Mouse (Mus musculus): ENCODE measurements around the gene Fcho1. TPM values are rescaled to one million over a fixed set of nuclear protein-coding genes. Genes with fewer than 3 reads are reported as not detected.

Fcho1 gene
- total and polyA plus RNA-seq, 2 experiments from 2014 or later, result 89.5 to 114 TPM

GRCm38 (mm10) chr8:71677555-71677954 is 48.0 kb downstream of the Fcho1 start:
- no peak for DNase-seq (ENCODE audit: low spot score)
- Histone ChIP-seq H3K36me3 (ENCODE audit: insufficient read depth, low read length) (no peaks in the 10 kb centered on the region), H3K9ac (replicated peaks; ENCODE audit: low read length, poor library complexity, severe bottlenecking) (no peak overlapping the region), H3K4me1 (ENCODE audit: insufficient read depth, low read length) (no peaks in the 10 kb centered on the region; the same call in 1 of the 2 replicates), H3K4me3 (ENCODE audit: low read depth, low read length) (no peak overlapping the region), H3K4me2 (ENCODE audit: low read depth, low read length, poor library complexity, severe bottlenecking) (no peak overlapping the region), H3K9me3 (ENCODE audit: low read length) (no peaks in the 10 kb centered on the region), H3K27me3 (ENCODE audit: insufficient read depth, low read length) (peaks cover 46% of the 10 kb centered on the region), H3K27ac (ENCODE audit: low read depth, low read length) (no peak overlapping the region)
- TF ChIP-seq CTCF (IDR thresholded peaks at IDR 0.05), result no peak
- no peak for ATAC-seq (ENCODE audit: low FRiP score)

DNA sequence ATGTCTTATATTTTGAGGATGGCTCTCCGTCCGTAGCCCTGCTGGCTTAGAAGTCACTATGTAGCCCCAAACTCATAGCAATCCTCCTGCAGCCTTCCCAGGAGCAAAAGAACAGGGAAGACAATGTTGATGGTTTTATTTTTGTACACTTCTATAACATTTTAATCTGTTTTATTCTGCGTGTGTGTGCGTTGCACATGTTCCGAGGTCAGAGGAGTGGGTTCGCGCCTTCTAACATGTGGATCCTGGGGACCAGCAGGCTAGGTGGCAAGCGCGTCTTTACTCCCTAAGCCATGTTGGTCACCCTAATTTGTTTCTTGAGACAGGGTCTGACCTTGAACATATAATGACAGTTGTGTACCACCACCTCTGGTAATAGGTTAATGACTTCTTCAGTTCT is 48.7 kb downstream of the Fcho1 start:
- 53% methylated on average over 9 of the region's 9 CpGs for WGBS
- Histone ChIP-seq H3K4me3 (ENCODE audit: low read depth, low read length) (peak overlapping the region; percentile 65), H3K4me1 (ENCODE audit: insufficient read depth, low read length) (no peaks in the 10 kb centered on the region; the same call in 1 of the 2 replicates), H3K9me3 (ENCODE audit: low read length) (no peaks in the 10 kb centered on the region), H3K27me3 (ENCODE audit: insufficient read depth, low read length) (peaks cover 38% of the 10 kb centered on the region), H3K9ac (replicated peaks; ENCODE audit: low read length, poor library complexity, severe bottlenecking) (no peak overlapping the region), H3K4me2 (ENCODE audit: low read depth, low read length, poor library complexity, severe bottlenecking) (peak overlapping the region; percentile 82), H3K27ac (ENCODE audit: low read depth, low read length) (peak overlapping the region; percentile 82), H3K36me3 (ENCODE audit: insufficient read depth, low read length) (no peaks in the 10 kb centered on the region)
- DNase-seq (ENCODE audit: low spot score) (no peak), ATAC-seq (ENCODE audit: low FRiP score) (no peak)
- no peak for TF ChIP-seq CTCF (IDR thresholded peaks at IDR 0.05)

DNA sequence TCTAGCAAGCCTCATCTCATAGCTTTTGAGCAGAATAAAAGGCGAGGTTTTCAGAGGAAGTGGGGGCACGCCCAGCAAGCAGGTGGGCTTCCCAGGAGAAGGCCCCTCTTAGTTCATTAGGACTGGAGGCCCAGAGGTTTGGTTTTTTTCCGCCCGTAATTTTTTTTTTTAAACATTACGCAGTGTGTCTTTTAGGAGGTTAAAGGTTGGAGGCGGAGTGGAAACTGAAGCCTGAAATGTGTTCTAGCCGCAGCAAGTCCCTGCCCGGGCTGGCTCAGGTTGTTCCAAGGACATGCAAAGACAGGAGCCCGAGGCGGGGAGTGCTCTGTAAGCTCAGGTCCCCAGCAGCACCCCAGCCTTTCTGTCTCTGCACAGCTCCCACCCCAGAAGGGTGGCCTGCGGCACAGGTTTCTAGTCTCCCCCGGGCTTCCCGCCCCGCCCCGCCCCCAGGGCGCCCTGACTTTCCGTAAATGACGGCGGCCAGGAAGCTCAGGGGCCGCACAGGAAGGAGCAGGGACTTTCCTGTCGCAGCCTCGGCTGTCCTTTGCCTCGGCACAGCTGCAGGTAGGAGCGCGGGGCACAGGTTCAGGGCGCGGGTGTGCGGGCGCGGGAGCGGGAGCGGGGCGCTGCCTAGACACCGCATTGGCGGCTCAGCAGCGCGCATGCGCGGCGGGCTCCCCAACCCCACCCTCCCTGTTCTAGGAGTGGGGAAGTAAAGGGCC is 49.3 kb downstream of the Fcho1 start, which contains the start of gene Jak3:
Gene Jak3, plus strand, starts transcription at position 277 of the 722 bp plus-strand sequence.
- 2% methylated on average over 40 of the region's 40 CpGs for WGBS
- peak; percentile 81 for DNase-seq (ENCODE audit: low spot score)
- H3K9me3 ChIP-seq (ENCODE audit: low read length), result no peaks in the 10 kb centered on the region

GRCm38 (mm10) chr8:71675456-71676019 is 50.0 kb downstream of the Fcho1 start:
- H3K27me3 ChIP-seq (ENCODE audit: insufficient read depth, low read length), result peaks cover 31% of the 10 kb centered on the region
- ATAC-seq (ENCODE audit: low FRiP score) (no peak), DNase-seq (ENCODE audit: low spot score) (no peak)
- no peaks in the 10 kb centered on the region for H3K9me3 ChIP-seq (ENCODE audit: low read length)
- 38% methylated on average over 9 of the region's 9 CpGs for WGBS
- peak overlapping the region; percentile 65 for H3K4me3 ChIP-seq (ENCODE audit: low read depth, low read length)
- no peak for TF ChIP-seq CTCF (IDR thresholded peaks at IDR 0.05)
- H3K4me1 ChIP-seq (ENCODE audit: insufficient read depth, low read length), result no peaks in the 10 kb centered on the region; the same call in 1 of the 2 replicates
- peak overlapping the region; percentile 82 for H3K4me2 ChIP-seq (ENCODE audit: low read depth, low read length, poor library complexity, severe bottlenecking)
- peak overlapping the region; percentile 77; the same call in 1 of the 2 replicates for H3K9ac ChIP-seq (replicated peaks; ENCODE audit: low read length, poor library complexity, severe bottlenecking)
- H3K36me3 ChIP-seq (ENCODE audit: insufficient read depth, low read length), result no peaks in the 10 kb centered on the region
- H3K27ac ChIP-seq (ENCODE audit: low read depth, low read length), result peak overlapping the region; percentile 82

More for the DNA sequence above, 49.3 kb downstream of the Fcho1 start, which contains the start of gene Jak3:
- TF ChIP-seq CTCF (IDR thresholded peaks at IDR 0.05), result no peak
- H3K4me2 ChIP-seq (ENCODE audit: low read depth, low read length, poor library complexity, severe bottlenecking), result peak within 1 kb of the TSS; percentile 82
- H3K36me3 ChIP-seq (ENCODE audit: insufficient read depth, low read length), result no peaks in the 10 kb centered on the region
- H3K27ac ChIP-seq (ENCODE audit: low read depth, low read length), result peak within 1 kb of the TSS; percentile 82
- no peaks in the 10 kb centered on the region; the same call in 1 of the 2 replicates for H3K4me1 ChIP-seq (ENCODE audit: insufficient read depth, low read length)
- peak within 1 kb of the TSS; percentile 77 for H3K9ac ChIP-seq (replicated peaks; ENCODE audit: low read length, poor library complexity, severe bottlenecking)
- H3K27me3 ChIP-seq (ENCODE audit: insufficient read depth, low read length), result peaks cover 37% of the 10 kb centered on the region
- H3K4me3 ChIP-seq (ENCODE audit: low read depth, low read length), result peak within 1 kb of the TSS; percentile 65
- peak; percentile 35 for ATAC-seq (ENCODE audit: low FRiP score)

DNA sequence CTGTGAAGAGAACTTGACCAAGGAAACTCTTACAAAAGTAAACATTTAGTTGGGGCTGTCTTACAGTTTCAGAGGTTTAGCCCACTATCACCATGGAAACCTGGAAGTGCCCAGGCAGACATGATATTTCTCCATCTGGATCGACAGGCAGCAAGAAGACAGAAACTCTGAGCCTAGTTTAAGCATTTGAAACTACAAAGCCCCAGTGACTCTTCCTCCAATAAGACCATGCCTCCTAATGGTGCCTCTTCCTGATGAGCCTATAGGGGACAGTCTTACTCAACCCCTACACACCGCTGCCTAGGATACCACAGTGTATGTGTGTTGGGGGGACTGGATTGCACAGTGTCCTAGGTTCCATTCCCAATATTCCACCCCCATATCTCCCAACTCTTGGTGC is 51.4 kb downstream of the Fcho1 start:
- H3K4me3 ChIP-seq (ENCODE audit: low read depth, low read length), result no peak overlapping the region
- WGBS, result 68% methylated on average over 2 of the region's 2 CpGs
- H3K36me3 ChIP-seq (ENCODE audit: insufficient read depth, low read length), result no peaks in the 10 kb centered on the region
- no peak for TF ChIP-seq CTCF (IDR thresholded peaks at IDR 0.05)
- peaks cover 17% of the 10 kb centered on the region for H3K27me3 ChIP-seq (ENCODE audit: insufficient read depth, low read length)
- no peak for ATAC-seq (ENCODE audit: low FRiP score)
- H3K27ac ChIP-seq (ENCODE audit: low read depth, low read length), result no peak overlapping the region
- DNase-seq (ENCODE audit: low spot score), result no peak
- H3K9me3 ChIP-seq (ENCODE audit: low read length), result no peaks in the 10 kb centered on the region
- no peak overlapping the region for H3K9ac ChIP-seq (replicated peaks; ENCODE audit: low read length, poor library complexity, severe bottlenecking)
- H3K4me1 ChIP-seq (ENCODE audit: insufficient read depth, low read length), result peaks cover 2% of the 10 kb centered on the region; the same call in 1 of the 2 replicates
- H3K4me2 ChIP-seq (ENCODE audit: low read depth, low read length, poor library complexity, severe bottlenecking), result no peak overlapping the region

Measured in midbrain, postnatal 0 days (tissue).